Mouse (Mus musculus): ENCODE measurements around the gene Gtf3c6.

- TF ChIP-seq CTCF (conservative IDR thresholded peaks at IDR 0.05; ENCODE audit: insufficient read depth, insufficient read length, low read depth, low read length) (no peak), POLR2A (IDR thresholded peaks at IDR 0.05; ENCODE audit: low read depth, low read length) (no peak)
Observed at GRCm38 (mm10) chr10:40285571-40285970, 27.7 kb upstream of the Gtf3c6 start.
